ENCODE assay signal across 8 mouse cellular contexts in the genomic region with DNA sequence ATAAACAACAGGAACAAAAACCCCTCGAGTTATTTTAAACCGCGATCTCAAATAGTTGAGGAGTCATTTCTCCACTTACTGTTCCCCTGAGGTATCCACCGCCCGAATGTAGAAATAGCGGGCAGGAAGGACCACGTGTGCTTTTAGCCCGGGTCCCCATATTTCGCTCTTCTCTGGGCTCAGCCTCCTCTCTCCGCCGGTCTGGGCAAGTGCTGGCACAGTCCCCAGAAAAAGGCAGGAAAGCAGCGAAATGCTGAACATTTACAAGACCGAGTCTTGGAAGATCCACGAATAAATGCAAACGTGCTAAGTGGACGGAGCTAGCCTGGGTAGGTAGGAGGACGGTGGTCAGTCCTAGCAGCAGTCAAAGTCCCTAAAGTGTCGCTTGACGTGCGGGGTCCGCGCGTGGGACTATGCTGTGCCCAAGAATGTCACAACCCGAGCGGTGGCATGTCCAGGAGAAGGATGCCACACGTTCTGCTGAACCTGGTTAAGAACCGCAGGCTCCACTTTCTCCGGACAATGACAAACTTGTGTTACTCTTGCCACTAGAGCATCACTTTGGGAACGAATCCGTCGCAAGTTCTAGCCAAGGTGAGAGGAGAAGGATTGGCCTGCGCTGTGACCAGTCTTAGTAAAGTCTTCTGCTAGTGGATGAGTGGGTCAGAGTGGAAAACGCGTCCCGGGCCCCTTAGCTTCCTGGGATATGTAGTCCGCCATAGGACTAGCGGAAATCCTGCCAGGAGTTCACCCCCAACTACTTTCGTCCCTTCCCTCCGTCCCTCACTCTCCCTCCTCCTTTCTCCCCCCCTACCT. TPM values are rescaled to one million over a fixed set of nuclear protein-coding genes. Genes with fewer than 3 reads are reported as not detected.
DNase-seq lines count a peak whose midpoint lies in the region; ATAC-seq and TF ChIP-seq lines count a peak whose summit lies in the region.

Gene Kdelc1, minus strand, starts transcription at position 570 of the 816 bp plus-strand sequence.
Gene Bivm, plus strand, starts transcription at position 719 of the 816 bp plus-strand sequence.

- H3K27ac ChIP-seq in ES-Bruce4 (ENCODE audit: insufficient read depth, low read length), result peak within 1 kb of the TSS; percentile 25
- H3K27ac ChIP-seq in forebrain, embryonic 14.5 days (ENCODE audit: low read depth, low read length), result peak within 1 kb of the TSS; percentile 96
- peak within 1 kb of the TSS; percentile 97 for H3K27ac ChIP-seq in neural tube, embryonic 15.5 days (replicated peaks)

- peaks cover 15% of the 10 kb centered on the region for H3K36me3 ChIP-seq in ES-Bruce4 (ENCODE audit: control insufficient read depth, insufficient read depth, low read length, poor library complexity, severe bottlenecking)
- peaks cover 23% of the 10 kb centered on the region for H3K36me3 ChIP-seq in forebrain, embryonic 14.5 days (ENCODE audit: control insufficient read depth, insufficient read depth, low read length)
- peaks cover 12% of the 10 kb centered on the region for H3K36me3 ChIP-seq in neural tube, embryonic 15.5 days

- no peak for TF ChIP-seq EP300 in ES-Bruce4 (IDR thresholded peaks at IDR 0.05; ENCODE audit: insufficient read depth, low read depth, low read length)

- no peaks in the 10 kb centered on the region for H3K27me3 ChIP-seq in ES-Bruce4 (ENCODE audit: control insufficient read depth, insufficient read depth, low read length, poor library complexity, severe bottlenecking)
- H3K27me3 ChIP-seq in forebrain, embryonic 14.5 days (replicated peaks; ENCODE audit: control insufficient read depth, insufficient read depth, low read length), result no peaks in the 10 kb centered on the region
- H3K27me3 ChIP-seq in neural tube, embryonic 15.5 days (replicated peaks), result no peaks in the 10 kb centered on the region

- TF ChIP-seq CTCF in ES-Bruce4 (IDR thresholded peaks at IDR 0.05; ENCODE audit: low read depth, low read length), result no peak

- intact Hi-C loops in heart, postnatal 14 days (cut with DNase I), result loop anchor here (2.0 to 5.0 kb wide), 2 partner anchors 28 to 186 kb away; partner anchors contain the start of genes Ercc5 and Tpp2

- peak; percentile 86 for DNase-seq in cerebellum, adult 11 months
- peak; percentile 98 for DNase-seq in forebrain, embryonic 14.5 days (ENCODE audit: low spot score)
- DNase-seq in heart, postnatal 14 days, result peak; percentile 82 to 86
- peak; percentile 95 for DNase-seq in layer of hippocampus, adult 11-12 months (ENCODE audit: low spot score)
- DNase-seq in lung, adult 18-20 months, result peak; percentile 94 to 96
- DNase-seq in testis, postnatal 14 days (ENCODE audit: low spot score), result peak; percentile 91

- peak; percentile 97 for ATAC-seq in forebrain, embryonic 14.5 days
- ATAC-seq in neural tube, embryonic 15.5 days (ENCODE audit: low FRiP score), result peak; percentile 98

- H3K9ac ChIP-seq in ES-Bruce4 (ENCODE audit: low read depth, poor library complexity, severe bottlenecking), result peak within 1 kb of the TSS; percentile 74
- H3K9ac ChIP-seq in forebrain, embryonic 14.5 days (ENCODE audit: low read length), result peak within 1 kb of the TSS; percentile 87
- H3K9ac ChIP-seq in neural tube, embryonic 15.5 days (replicated peaks), result peak within 1 kb of the TSS; percentile 93

- no peaks in the 10 kb centered on the region for H3K4me1 ChIP-seq in ES-Bruce4 (ENCODE audit: control insufficient read depth, insufficient read depth, low read length)
- H3K4me1 ChIP-seq in forebrain, embryonic 14.5 days (ENCODE audit: control insufficient read depth, insufficient read depth, low read length), result peaks cover 11% of the 10 kb centered on the region
- peaks cover 18% of the 10 kb centered on the region for H3K4me1 ChIP-seq in neural tube, embryonic 15.5 days

- peak within 1 kb of the TSS; percentile 85 for H3K4me2 ChIP-seq in forebrain, embryonic 14.5 days (ENCODE audit: low read length)
- H3K4me2 ChIP-seq in neural tube, embryonic 15.5 days, result peak within 1 kb of the TSS; percentile 83

- peak; percentile 35 for TF ChIP-seq POLR2A in ES-Bruce4 (IDR thresholded peaks at IDR 0.05; ENCODE audit: insufficient read depth, low read length)

- H3K4me3 ChIP-seq in ES-Bruce4 (ENCODE audit: low read depth, low read length), result peak within 1 kb of the TSS; percentile 96
- peak within 1 kb of the TSS; percentile 70 for H3K4me3 ChIP-seq in forebrain, embryonic 14.5 days (ENCODE audit: low read depth, low read length)
- H3K4me3 ChIP-seq in neural tube, embryonic 15.5 days (replicated peaks), result peak within 1 kb of the TSS; percentile 80

- H3K9me3 ChIP-seq in ES-Bruce4 (replicated peaks; ENCODE audit: control insufficient read depth, insufficient read depth, low read length, poor library complexity, severe bottlenecking), result no peaks in the 10 kb centered on the region
- H3K9me3 ChIP-seq in forebrain, embryonic 14.5 days (replicated peaks; ENCODE audit: control insufficient read depth, low read length), result no peaks in the 10 kb centered on the region
- no peaks in the 10 kb centered on the region for H3K9me3 ChIP-seq in neural tube, embryonic 15.5 days (replicated peaks)

- WGBS in forebrain, embryonic 14.5 days, result under 1% methylated on average over 39 of the region's 39 CpGs
- under 1% methylated on average over 39 of the region's 39 CpGs for WGBS in neural tube, embryonic 15.5 days

RNA-seq across cellular contexts. Expression of gene Kdelc1, which starts in this region (rescaled TPM):
- 31.5 and 31.6 TPM in 2 replicates for polyA plus RNA-seq in ES-Bruce4 (2011; ENCODE audit: insufficient read depth, insufficient read length, low read depth, missing spikeins)
- polyA plus RNA-seq in forebrain, embryonic 14.5 days (2014; fragmentation: Nextera tagmentation; extraction: Ambion mirVana), result 34.4 and 39.2 TPM in 2 replicates
- 10 to 100 TPM; 21.8 to 26.3 TPM for total RNA-seq in heart, postnatal 14 days (2021)
- polyA plus RNA-seq in neural tube, embryonic 15.5 days (2015; fragmentation: Nextera tagmentation; extraction: Ambion mirVana), result 27.9 and 29.9 TPM in 2 replicates

RNA-seq across cellular contexts. Expression of gene Bivm, which starts in this region (rescaled TPM):
- 44.1 and 50.2 TPM in 2 replicates for polyA plus RNA-seq in ES-Bruce4 (2011; ENCODE audit: insufficient read depth, insufficient read length, low read depth, missing spikeins)
- 35.6 and 48.8 TPM in 2 replicates for polyA plus RNA-seq in forebrain, embryonic 14.5 days (2014; fragmentation: Nextera tagmentation; extraction: Ambion mirVana)
- 10 to 100 TPM; 10.2 to 13.7 TPM for total RNA-seq in heart, postnatal 14 days (2021)
- polyA plus RNA-seq in neural tube, embryonic 15.5 days (2015; fragmentation: Nextera tagmentation; extraction: Ambion mirVana), result 24.6 and 28.9 TPM in 2 replicates

Comparison
In these comparisons a context has a peak if more than half of its experiments do, and no peak if none do; other contexts are left out.
1. Peak in every context shown above with its lines: DNase-seq, ATAC-seq, H3K4me3 ChIP-seq and H3K27ac ChIP-seq.
2. H3K27ac ChIP-seq: peak in every context shown above with its lines; median percentile 97 in neural tube, embryonic 15.5 days; 96 in forebrain, embryonic 14.5 days; 25 in ES-Bruce4.